Mouse (Mus musculus): ENCODE measurements around the gene Ubl7. TPM values are rescaled to one million over a fixed set of nuclear protein-coding genes. Genes with fewer than 3 reads are reported as not detected.

The Ubl7 gene
- polyA plus RNA-seq, 1 experiment from 2014 or later: 106 TPM

DNA sequence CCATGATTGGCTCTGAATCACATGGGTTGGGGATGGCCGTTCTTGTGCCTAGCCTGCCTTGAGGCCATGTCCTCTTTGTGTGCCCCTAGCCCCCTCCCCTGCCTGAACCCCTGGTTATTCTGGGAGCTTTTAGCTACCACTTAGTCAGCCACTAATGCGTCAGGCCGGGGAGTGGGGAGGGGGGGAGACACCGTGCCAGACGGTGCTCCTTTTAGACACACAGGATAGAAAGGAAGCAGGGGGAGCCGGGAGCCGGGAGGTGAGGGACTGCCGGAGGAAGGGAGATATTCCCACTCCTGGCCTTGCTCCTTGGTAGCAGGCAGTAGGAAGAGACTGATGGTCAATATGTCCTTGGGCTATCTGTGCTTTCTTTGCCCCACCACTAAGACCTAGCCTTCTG lies 39.1 kb downstream of the Ubl7 start:
- Histone ChIP-seq H3K27me3 (ENCODE audit: control insufficient read depth, insufficient read depth, low read length) (0 out of 2 replicates have a peak, but pooled peaks cover 6% of the 10 kb centered on the region), H3K4me2 (replicated peaks; ENCODE audit: low read depth, low read length) (no peak overlapping the region), H3K9ac (ENCODE audit: low read depth, low read length) (no peak overlapping the region), H3K9me3 (ENCODE audit: control insufficient read depth, low read length) (no peaks in the 10 kb centered on the region), H3K4me3 (ENCODE audit: low read length) (no peak overlapping the region), H3K27ac (ENCODE audit: low read depth, low read length) (no peak overlapping the region), H3K4me1 (ENCODE audit: control insufficient read depth, insufficient read depth, low read length) (no peaks in the 10 kb centered on the region), H3K36me3 (ENCODE audit: control insufficient read depth, insufficient read depth, low read length) (no peaks in the 10 kb centered on the region)
- WGBS: 55% methylated on average over 8 of the region's 8 CpGs
- no peak for ATAC-seq (ENCODE audit: low FRiP score, low TSS enrichment)

DNA sequence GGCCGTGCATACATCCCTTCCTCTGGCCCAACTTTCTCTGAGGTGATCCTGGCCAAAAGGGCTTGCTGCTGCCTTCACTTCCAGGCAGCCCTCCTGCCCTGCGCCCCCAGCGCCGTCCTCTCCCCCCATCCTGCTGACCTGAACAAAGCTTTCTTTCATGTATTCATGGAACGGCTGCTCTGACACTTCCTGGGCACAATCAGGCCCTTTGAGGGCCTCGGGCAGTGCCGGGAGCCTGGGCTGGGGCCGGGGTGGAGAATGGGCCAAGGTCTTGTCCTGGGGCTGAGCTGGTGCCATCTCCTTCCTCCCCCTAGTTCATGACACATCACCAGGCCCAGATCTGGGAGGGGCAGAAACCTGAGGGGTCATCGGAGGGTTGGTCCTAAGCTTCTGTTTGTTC lies 39.7 kb downstream of the Ubl7 start:
- no peak overlapping the region for H3K4me2 ChIP-seq (replicated peaks; ENCODE audit: low read depth, low read length)
- 47% methylated on average over 9 of the region's 9 CpGs for WGBS
- no peaks in the 10 kb centered on the region for H3K4me1 ChIP-seq (ENCODE audit: control insufficient read depth, insufficient read depth, low read length)
- ATAC-seq (ENCODE audit: low FRiP score, low TSS enrichment): no peak
- no peaks in the 10 kb centered on the region for H3K9me3 ChIP-seq (ENCODE audit: control insufficient read depth, low read length)
- no peak overlapping the region for H3K4me3 ChIP-seq (ENCODE audit: low read length)
- 0 out of 2 replicates have a peak, but pooled peaks cover 6% of the 10 kb centered on the region for H3K27me3 ChIP-seq (ENCODE audit: control insufficient read depth, insufficient read depth, low read length)
- H3K36me3 ChIP-seq (ENCODE audit: control insufficient read depth, insufficient read depth, low read length): no peaks in the 10 kb centered on the region
- H3K9ac ChIP-seq (ENCODE audit: low read depth, low read length): no peak overlapping the region
- no peak overlapping the region for H3K27ac ChIP-seq (ENCODE audit: low read depth, low read length)

DNA sequence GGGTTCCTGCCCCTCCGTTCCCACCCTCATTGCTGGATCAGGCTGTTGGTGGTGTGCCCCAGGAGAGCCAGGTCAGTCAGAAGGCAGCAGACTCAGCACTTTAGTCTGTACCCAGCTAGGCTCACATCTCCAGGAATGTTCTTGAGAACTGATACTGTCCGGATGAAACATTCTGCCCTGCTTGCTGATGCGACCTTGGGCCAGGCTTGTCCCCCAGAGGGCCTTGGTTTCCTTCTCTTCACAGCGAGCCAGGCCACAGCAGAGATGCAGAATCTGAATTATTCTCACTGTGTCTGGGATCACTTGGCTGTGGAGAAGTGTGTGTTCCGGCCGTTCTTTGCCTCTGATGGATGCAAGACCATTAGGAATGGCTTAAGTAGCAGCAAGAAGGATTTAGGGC lies 41.2 kb downstream of the Ubl7 start:
- H3K4me2 ChIP-seq (replicated peaks; ENCODE audit: low read depth, low read length): no peak overlapping the region
- no peak for ATAC-seq (ENCODE audit: low FRiP score, low TSS enrichment)
- H3K27me3 ChIP-seq (ENCODE audit: control insufficient read depth, insufficient read depth, low read length): 0 out of 2 replicates have a peak, but pooled peaks cover 6% of the 10 kb centered on the region
- H3K4me3 ChIP-seq (ENCODE audit: low read length): no peak overlapping the region
- H3K9me3 ChIP-seq (ENCODE audit: control insufficient read depth, low read length): no peaks in the 10 kb centered on the region
- no peaks in the 10 kb centered on the region for H3K36me3 ChIP-seq (ENCODE audit: control insufficient read depth, insufficient read depth, low read length)
- no peak overlapping the region for H3K9ac ChIP-seq (ENCODE audit: low read depth, low read length)
- 71% methylated on average over 6 of the region's 6 CpGs for WGBS
- no peaks in the 10 kb centered on the region for H3K4me1 ChIP-seq (ENCODE audit: control insufficient read depth, insufficient read depth, low read length)
- no peak overlapping the region for H3K27ac ChIP-seq (ENCODE audit: low read depth, low read length)

DNA sequence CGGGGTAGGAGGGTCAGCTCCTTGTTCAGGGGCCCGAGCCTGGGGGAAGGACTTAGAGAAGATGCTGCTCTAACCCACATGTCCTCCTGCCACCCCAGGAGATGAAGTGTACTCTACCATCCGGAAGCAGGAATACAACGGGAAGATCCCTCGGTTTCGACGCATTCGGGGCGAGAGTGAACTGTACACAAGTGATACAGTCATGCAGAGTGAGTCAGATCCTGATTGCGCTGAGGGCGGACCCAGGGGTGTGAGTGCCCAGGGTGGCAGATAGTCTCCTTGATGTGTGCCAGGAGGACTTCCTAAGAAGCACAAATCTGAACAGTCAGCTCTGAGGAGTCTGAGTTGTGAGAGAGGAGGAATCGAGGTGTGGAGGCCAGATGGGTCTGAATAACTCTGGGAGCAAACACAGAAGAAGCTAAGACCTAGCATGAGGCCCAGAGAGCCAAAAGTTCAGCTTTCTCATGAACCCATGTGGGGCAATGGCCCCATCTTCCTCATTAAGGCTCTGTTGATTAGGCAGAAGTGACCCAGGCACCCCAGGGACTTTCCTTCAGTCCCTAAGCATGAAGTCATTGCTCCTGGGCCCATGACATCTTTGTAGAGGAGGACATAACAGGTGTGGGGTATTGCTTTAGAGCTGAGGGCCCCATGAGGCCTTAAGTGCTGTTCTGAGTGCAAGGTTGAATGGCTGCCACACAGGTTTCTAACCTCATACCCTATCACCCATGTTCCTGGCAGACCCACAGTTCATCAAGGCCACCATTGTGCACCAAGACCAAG lies 44.4 kb downstream of the Ubl7 start:
- no peak overlapping the region for H3K4me2 ChIP-seq (replicated peaks; ENCODE audit: low read depth, low read length)
- H3K4me1 ChIP-seq (ENCODE audit: control insufficient read depth, insufficient read depth, low read length): no peaks in the 10 kb centered on the region
- no peak for ATAC-seq (ENCODE audit: low FRiP score, low TSS enrichment)
- H3K9ac ChIP-seq (ENCODE audit: low read depth, low read length): no peak overlapping the region
- no peaks in the 10 kb centered on the region for H3K27me3 ChIP-seq (ENCODE audit: control insufficient read depth, insufficient read depth, low read length)
- no peak overlapping the region for H3K4me3 ChIP-seq (ENCODE audit: low read length)
- WGBS: 90% methylated on average over 12 of the region's 12 CpGs
- no peaks in the 10 kb centered on the region for H3K9me3 ChIP-seq (ENCODE audit: control insufficient read depth, low read length)
- no peaks in the 10 kb centered on the region for H3K36me3 ChIP-seq (ENCODE audit: control insufficient read depth, insufficient read depth, low read length)
- H3K27ac ChIP-seq (ENCODE audit: low read depth, low read length): no peak overlapping the region

DNA sequence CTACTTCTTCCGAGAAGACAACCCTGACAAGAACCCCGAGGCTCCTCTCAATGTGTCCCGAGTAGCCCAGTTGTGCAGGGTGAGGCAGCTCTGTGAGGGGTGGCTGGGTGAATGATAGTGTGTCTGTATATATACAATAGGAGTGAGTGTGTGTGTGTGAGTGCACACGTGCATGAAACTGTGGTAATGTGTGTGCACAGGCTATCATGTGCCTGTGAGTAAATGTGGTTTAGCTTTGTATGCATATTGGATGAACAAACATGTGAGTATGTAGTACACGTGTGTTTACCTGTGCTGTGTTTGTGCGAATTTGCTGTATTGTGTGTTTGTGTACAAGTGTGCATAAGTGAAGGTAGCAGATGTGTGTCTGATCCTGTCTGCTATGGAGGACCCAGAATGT lies 45.0 kb downstream of the Ubl7 start:
- Histone ChIP-seq H3K27me3 (ENCODE audit: control insufficient read depth, insufficient read depth, low read length) (no peaks in the 10 kb centered on the region), H3K9me3 (ENCODE audit: control insufficient read depth, low read length) (no peaks in the 10 kb centered on the region), H3K9ac (ENCODE audit: low read depth, low read length) (no peak overlapping the region), H3K4me2 (replicated peaks; ENCODE audit: low read depth, low read length) (no peak overlapping the region), H3K27ac (ENCODE audit: low read depth, low read length) (no peak overlapping the region), H3K4me3 (ENCODE audit: low read length) (no peak overlapping the region), H3K4me1 (ENCODE audit: control insufficient read depth, insufficient read depth, low read length) (no peaks in the 10 kb centered on the region), H3K36me3 (ENCODE audit: control insufficient read depth, insufficient read depth, low read length) (no peaks in the 10 kb centered on the region)
- WGBS: 80% methylated on average over 6 of the region's 6 CpGs
- no peak for ATAC-seq (ENCODE audit: low FRiP score, low TSS enrichment)

DNA sequence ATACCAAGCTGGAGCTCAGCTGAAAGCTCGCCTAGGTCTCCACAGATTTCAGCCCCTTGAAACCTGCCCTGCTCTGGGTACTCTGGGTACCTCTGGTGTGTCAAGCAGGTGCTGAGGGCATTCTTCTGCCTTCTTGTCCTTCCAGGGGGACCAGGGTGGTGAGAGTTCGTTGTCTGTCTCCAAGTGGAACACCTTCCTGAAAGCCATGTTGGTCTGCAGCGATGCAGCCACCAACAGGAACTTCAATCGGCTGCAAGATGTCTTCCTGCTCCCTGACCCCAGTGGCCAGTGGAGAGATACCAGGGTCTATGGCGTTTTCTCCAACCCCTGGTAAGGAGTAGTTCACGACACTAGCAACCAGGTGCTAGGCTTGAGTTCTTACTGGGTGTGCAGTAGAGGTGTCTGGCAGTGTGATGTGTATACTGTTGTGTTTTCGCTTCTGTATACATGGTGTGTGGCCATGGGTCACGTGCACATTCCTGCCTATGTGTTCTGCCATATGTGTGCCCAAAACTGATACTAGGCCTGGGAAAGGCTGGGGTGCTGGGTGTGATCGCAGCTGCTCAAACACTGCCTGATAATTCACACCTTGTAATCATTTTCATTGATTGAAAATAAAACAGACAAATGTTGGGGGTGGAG lies 45.5 kb downstream of the Ubl7 start:
- no peak overlapping the region for H3K4me2 ChIP-seq (replicated peaks; ENCODE audit: low read depth, low read length)
- no peaks in the 10 kb centered on the region for H3K27me3 ChIP-seq (ENCODE audit: control insufficient read depth, insufficient read depth, low read length)
- 84% methylated on average over 9 of the region's 9 CpGs for WGBS
- no peaks in the 10 kb centered on the region for H3K4me1 ChIP-seq (ENCODE audit: control insufficient read depth, insufficient read depth, low read length)
- H3K4me3 ChIP-seq (ENCODE audit: low read length): no peak overlapping the region
- no peak for ATAC-seq (ENCODE audit: low FRiP score, low TSS enrichment)
- no peak overlapping the region for H3K27ac ChIP-seq (ENCODE audit: low read depth, low read length)
- no peaks in the 10 kb centered on the region for H3K36me3 ChIP-seq (ENCODE audit: control insufficient read depth, insufficient read depth, low read length)
- H3K9ac ChIP-seq (ENCODE audit: low read depth, low read length): no peak overlapping the region
- H3K9me3 ChIP-seq (ENCODE audit: control insufficient read depth, low read length): no peaks in the 10 kb centered on the region

DNA sequence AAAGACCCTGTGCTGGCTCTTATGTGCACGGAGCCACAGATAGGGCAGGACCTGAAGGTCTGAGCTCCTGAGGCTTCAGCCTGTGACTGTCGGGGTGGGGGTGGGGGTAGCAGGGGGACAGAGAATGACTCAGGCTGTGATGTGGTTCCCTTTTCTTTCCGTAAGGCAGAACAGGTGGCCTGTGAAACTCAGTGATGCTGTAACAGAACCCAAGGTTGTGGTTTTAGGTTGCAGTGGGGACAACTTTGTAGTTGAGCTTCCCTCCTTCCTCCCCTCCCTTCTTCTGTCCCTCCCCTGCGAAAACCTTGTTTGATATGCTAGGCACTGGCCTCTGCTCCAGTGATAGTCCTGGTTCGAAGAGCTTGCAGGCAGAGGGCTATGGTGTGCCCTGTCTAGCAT lies 46.1 kb downstream of the Ubl7 start:
- Histone ChIP-seq H3K9me3 (ENCODE audit: control insufficient read depth, low read length) (no peaks in the 10 kb centered on the region), H3K4me2 (replicated peaks; ENCODE audit: low read depth, low read length) (no peak overlapping the region), H3K27me3 (ENCODE audit: control insufficient read depth, insufficient read depth, low read length) (no peaks in the 10 kb centered on the region), H3K36me3 (ENCODE audit: control insufficient read depth, insufficient read depth, low read length) (no peaks in the 10 kb centered on the region), H3K4me3 (ENCODE audit: low read length) (no peak overlapping the region), H3K4me1 (ENCODE audit: control insufficient read depth, insufficient read depth, low read length) (peaks cover under 1% of the 10 kb centered on the region; the same call in 1 of the 2 replicates), H3K9ac (ENCODE audit: low read depth, low read length) (no peak overlapping the region), H3K27ac (ENCODE audit: low read depth, low read length) (no peak overlapping the region)
- WGBS: 47% methylated on average over 5 of the region's 5 CpGs
- ATAC-seq (ENCODE audit: low FRiP score, low TSS enrichment): no peak

DNA sequence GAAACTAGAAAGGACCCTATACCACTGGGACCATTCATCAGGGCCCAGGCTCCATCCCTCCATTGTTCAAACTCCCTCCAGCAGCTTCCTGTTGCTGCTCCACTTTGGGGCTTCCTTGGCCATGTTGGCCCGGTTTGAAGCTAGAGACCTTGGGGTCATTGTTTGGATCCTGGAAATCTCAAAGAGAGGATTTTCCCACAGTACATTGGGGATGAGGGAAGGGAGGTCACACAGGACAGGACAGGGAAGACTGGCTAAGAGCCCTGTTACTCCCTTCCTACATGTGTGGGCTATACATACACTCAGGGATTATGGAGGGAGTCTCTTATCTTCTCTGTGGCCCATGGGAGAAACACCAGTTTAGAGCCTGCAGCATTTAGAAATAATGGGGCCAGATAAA lies 47.8 kb downstream of the Ubl7 start:
- WGBS: 81% methylated on average over 1 of the region's 1 CpGs
- Histone ChIP-seq H3K27ac (ENCODE audit: low read depth, low read length) (no peak overlapping the region), H3K9ac (ENCODE audit: low read depth, low read length) (no peak overlapping the region), H3K27me3 (ENCODE audit: control insufficient read depth, insufficient read depth, low read length) (no peaks in the 10 kb centered on the region), H3K9me3 (ENCODE audit: control insufficient read depth, low read length) (no peaks in the 10 kb centered on the region), H3K4me2 (replicated peaks; ENCODE audit: low read depth, low read length) (no peak overlapping the region), H3K4me1 (ENCODE audit: control insufficient read depth, insufficient read depth, low read length) (peaks cover 9% of the 10 kb centered on the region; the same call in 1 of the 2 replicates), H3K4me3 (ENCODE audit: low read length) (no peak overlapping the region), H3K36me3 (ENCODE audit: control insufficient read depth, insufficient read depth, low read length) (no peaks in the 10 kb centered on the region)
- ATAC-seq (ENCODE audit: low FRiP score, low TSS enrichment): no peak

DNA sequence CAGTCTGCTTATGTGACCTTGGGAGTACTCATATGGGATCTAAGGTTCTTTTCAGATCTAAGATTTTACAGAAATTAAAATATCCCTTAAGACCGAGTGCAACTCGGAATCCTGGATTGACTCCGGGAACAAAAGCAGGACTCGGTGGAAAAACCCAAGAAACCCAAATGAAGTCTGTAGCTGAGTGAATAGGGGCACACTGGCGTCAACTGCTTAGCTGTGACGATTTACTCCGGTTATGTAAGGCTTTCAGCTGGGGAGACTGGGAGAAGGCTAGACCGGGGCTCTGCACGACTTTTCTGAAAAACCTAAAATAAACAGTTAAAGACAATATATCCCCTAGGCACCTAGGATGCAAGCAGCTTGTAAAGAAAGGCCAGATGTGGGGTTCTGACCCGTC lies 48.6 kb downstream of the Ubl7 start:
- H3K36me3 ChIP-seq (ENCODE audit: control insufficient read depth, insufficient read depth, low read length): no peaks in the 10 kb centered on the region
- no peak overlapping the region for H3K4me2 ChIP-seq (replicated peaks; ENCODE audit: low read depth, low read length)
- H3K9me3 ChIP-seq (ENCODE audit: control insufficient read depth, low read length): no peaks in the 10 kb centered on the region
- no peak overlapping the region for H3K9ac ChIP-seq (ENCODE audit: low read depth, low read length)
- H3K27ac ChIP-seq (ENCODE audit: low read depth, low read length): no peak overlapping the region
- H3K27me3 ChIP-seq (ENCODE audit: control insufficient read depth, insufficient read depth, low read length): no peaks in the 10 kb centered on the region
- WGBS: 64% methylated on average over 10 of the region's 10 CpGs
- ATAC-seq (ENCODE audit: low FRiP score, low TSS enrichment): no peak
- no peak overlapping the region for H3K4me3 ChIP-seq (ENCODE audit: low read length)
- H3K4me1 ChIP-seq (ENCODE audit: control insufficient read depth, insufficient read depth, low read length): peaks cover 9% of the 10 kb centered on the region; the same call in 1 of the 2 replicates

Measured in kidney, embryonic 14.5 days (tissue).